ENCODE assay signal across 19 mouse cellular contexts in genomic region chr16:57929151-57929764, GRCm38 (mm10).
DNase-seq lines count a peak whose midpoint lies in the region; ATAC-seq and TF ChIP-seq lines count a peak whose summit lies in the region.
"Had no signal": no experiment of that assay in that cellular context is flagged by ENCODE, and none has a peak within 500 bp of the region (broad histone marks: within the 10 kb centered on the region; RNA-seq: fewer than 3 reads in every experiment).

No protein-coding gene starts in this region.

- TF ChIP-seq RAD21 in CH12.LX (IDR thresholded peaks at IDR 0.05; ENCODE audit: low read depth, low read length), result peak; percentile 0; the same call in 1 of the 2 replicates

- H3K9me3 ChIP-seq in CH12.LX (replicated peaks; ENCODE audit: low read length), result no peaks in the 10 kb centered on the region
- H3K9me3 ChIP-seq: heart, embryonic 13.5 days; limb, embryonic 15.5 days; midbrain, embryonic 12.5 days had no signal

- H3K27me3 ChIP-seq in CH12.LX (replicated peaks) (no peaks in the 10 kb centered on the region), Patski (no peaks in the 10 kb centered on the region)
- H3K27me3 ChIP-seq: heart, embryonic 13.5 days; limb, embryonic 15.5 days; midbrain, embryonic 12.5 days had no signal

- CTCF ChIA-PET in Patski (lab: Charles Lee), result interaction anchor here (1.2 kb wide), 1 partner anchor 24 kb away, joined by 4 read pairs; no protein-coding TSS in a partner anchor

- H3K27ac ChIP-seq in CH12.LX (ENCODE audit: insufficient read depth, low read depth), result no peak overlapping the region
- H3K27ac ChIP-seq: heart, embryonic 13.5 days; hindbrain, embryonic 14.5 days; limb, embryonic 15.5 days; liver, embryonic 14.5 days; midbrain, embryonic 12.5 days had no signal

- ATAC-seq in Patski, result no peak
- no peak for ATAC-seq in erythroid progenitor cell, adult 5-6 weeks (replicated peaks; ENCODE audit: low FRiP score, poor library complexity, severe bottlenecking)
- ATAC-seq: forebrain, embryonic 16.5 days; inflammation-experienced regulatory T-cells, adult 6 months had no signal

- no peak for TF ChIP-seq EP300 in CH12.LX (IDR thresholded peaks at IDR 0.05; ENCODE audit: low read length)

- no peak for TF ChIP-seq POLR2A in CH12.LX (IDR thresholded peaks at IDR 0.05; ENCODE audit: low read depth, low read length)

- H3K4me1 ChIP-seq in CH12.LX (ENCODE audit: control insufficient read depth in 1 of 2, insufficient read depth in 2 of 2), result no peaks in the 10 kb centered on the region
- H3K4me1 ChIP-seq: midbrain, embryonic 12.5 days had no signal

- no peaks in the 10 kb centered on the region for H3K79me2 ChIP-seq in CH12.LX (replicated peaks; ENCODE audit: control insufficient read depth, extremely low read depth, insufficient read depth, poor library complexity, severe bottlenecking)

- H3K4me2 ChIP-seq in CH12.LX (ENCODE audit: insufficient read depth, low read depth, poor library complexity, severe bottlenecking), result no peak overlapping the region
- H3K4me2 ChIP-seq: heart, embryonic 13.5 days; hindbrain, embryonic 14.5 days; limb, embryonic 15.5 days; lung, embryonic 14.5 days; midbrain, embryonic 12.5 days had no signal

- no peak overlapping the region for H3K9ac ChIP-seq in CH12.LX (ENCODE audit: insufficient read depth, low read depth)
- H3K9ac ChIP-seq: heart, embryonic 13.5 days; hindbrain, embryonic 14.5 days; limb, embryonic 15.5 days; liver, embryonic 14.5 days; lung, embryonic 14.5 days; midbrain, embryonic 12.5 days had no signal

- intact Hi-C loops in heart, postnatal 25 days (cut with DNase I), result loop anchor here (5.0 to 10.0 kb wide), 2 partner anchors 77 to 356 kb away; no protein-coding TSS in a partner anchor

- dilution Hi-C loops in CH12.LX (cut with MboI; ENCODE audit: extremely low pct_ligation_motif_present, extremely low pct_unique_long_range_greater_than_20kb, low sequenced_read_pairs), result no loop called here

- POLR2A ChIA-PET in Patski (lab: Charles Lee), result no interaction called here

- peak in 1 of 2 experiments; percentile 59; a peak in 2 of 4 replicates for TF ChIP-seq CTCF in CH12.LX (conservative IDR thresholded peaks at IDR 0.05 in 1 of 2, IDR thresholded peaks at IDR 0.05 in 1 of 2; ENCODE audit: low read depth in 2 of 2, low read length in 2 of 2)
- TF ChIP-seq CTCF in Patski (IDR thresholded peaks at IDR 0.05), result peak; percentile 29

- no peak overlapping the region for H3K4me3 ChIP-seq in CH12.LX (replicated peaks in 1 of 3; ENCODE audit: low read depth in 2 of 3, low read length in 2 of 3, poor library complexity in 1 of 3)
- H3K4me3 ChIP-seq: heart, embryonic 13.5 days; limb, embryonic 15.5 days; midbrain, embryonic 12.5 days had no signal

- H3K36me3 ChIP-seq in CH12.LX (replicated peaks in 1 of 2; ENCODE audit: control insufficient read depth in 1 of 2, insufficient read depth in 1 of 2, low read length in 1 of 2), result no peaks in the 10 kb centered on the region
- H3K36me3 ChIP-seq: heart, embryonic 13.5 days; limb, embryonic 15.5 days; midbrain, embryonic 12.5 days had no signal

- in situ Hi-C loops in CH12.LX (cut with MboI; ENCODE audit: low pct_ligation_motif_present, low pct_unique_long_range_greater_than_20kb, low sequenced_read_pairs), result no loop called here
- in situ Hi-C loops in Patski (cut with MboI; ENCODE audit: low pct_unique_long_range_greater_than_20kb), result no loop called here

- peak; percentile 10 to 24 for DNase-seq in cerebellum, postnatal 14 days
- DNase-seq in cerebellum, adult 8-10 months, result no peak
- DNase-seq in heart, adult 9 months (ENCODE audit: low spot score in 2 of 2), result peak; percentile 17 to 35
- DNase-seq in heart, postnatal 25 days (ENCODE audit: low spot score), result no peak
- DNase-seq in CH12.LX (ENCODE audit: extremely low read depth), result peak; percentile 26
- DNase-seq in Patski (ENCODE audit: low read depth, low spot score), result no peak
- DNase-seq in kidney, adult 8-10 months, result no peak
- DNase-seq: cerebellum, adult 18-20 months; left cerebral cortex, postnatal 4 days; lung, embryonic 14.5 days; thymus, postnatal 14 days had no signal

TF ChIP-seq in CH12.LX, 34 proteins besides CTCF, POLR2A, EP300 and RAD21:
- TF ChIP-seq ZKSCAN1 (IDR thresholded peaks at IDR 0.05; ENCODE audit: borderline replicate concordance, low read depth, low read length) (no peak), SMC3 (IDR thresholded peaks at IDR 0.05; ENCODE audit: low read depth, low read length) (peak; percentile 30; the same call in 1 of the 2 replicates), ZC3H11A (IDR thresholded peaks at IDR 0.05; ENCODE audit: low read depth, low read length) (no peak), BHLHE40 (IDR thresholded peaks at IDR 0.05; ENCODE audit: low read depth, low read length) (no peak)

Comparison
In these comparisons a context has a peak if more than half of its experiments do, and no peak if none do; other contexts are left out.
1. DNase-seq: peak in cerebellum, postnatal 14 days (2 of 2), heart, adult 9 months (2 of 2) and CH12.LX (single experiment); none in cerebellum, adult 8-10 months (single experiment), heart, postnatal 25 days (single experiment), Patski (single experiment) and kidney, adult 8-10 months (0 of 2).